Mouse (Mus musculus) hindbrain, embryonic 10.5 days (tissue): ENCODE measurements around the gene Pcbd1. TPM values are rescaled to one million over a fixed set of nuclear protein-coding genes. Genes with fewer than 3 reads are reported as not detected.

Experiments
- DNase-seq: peaks from one replicate; pipeline ENCODE4 v3.0.0-alpha.2; 2017; ENCODE audit warnings: low spot score
- H3K27ac ChIP-seq: fragments of 300-500 bp; sonication (generic); 2 replicates; pipeline ENCODE4 v1.5.1; 2016; ENCODE audit warnings: mild to moderate bottlenecking, moderate library complexity
- H3K27me3 ChIP-seq: fragments of 300-500 bp; sonication (generic); 2 replicates; pipeline ENCODE4 v1.6.1; 2016; ENCODE audit warnings: mild to moderate bottlenecking; ENCODE audit not compliant: poor library complexity, insufficient read depth, severe bottlenecking
- H3K36me3 ChIP-seq: fragments of 300-500 bp; sonication (generic); 2 replicates; pipeline ENCODE4 v1.6.1; 2016; ENCODE audit warnings: mild to moderate bottlenecking, moderate library complexity
- H3K4me1 ChIP-seq: fragments of 300-500 bp; sonication (generic); replicated peaks from 2 replicates; pipeline ENCODE4 v1.6.1; 2016; ENCODE audit warnings: mild to moderate bottlenecking
- H3K4me3 ChIP-seq: fragments of 300-500 bp; sonication (generic); 2 replicates; pipeline ENCODE4 v1.5.1; 2016; ENCODE audit warnings: mild to moderate bottlenecking, moderate library complexity
- H3K9me3 ChIP-seq: fragments of 300-500 bp; sonication (generic); 2 replicates; pipeline ENCODE4 v1.6.1; 2016; ENCODE audit warnings: mild to moderate bottlenecking, moderate library complexity
- WGBS: fragments of 180-500 bp; shearing (Covaris S2); methylation state at CpG from one replicate; pipeline ENCODE4 v1.1.7; 2016; 5-methylcytosine and 5-hydroxymethylcytosine counted together
- polyA plus RNA-seq: library from polyadenylated mRNA; unstranded; fragments of >200 nt; fragmentation: Nextera tagmentation; extraction: Ambion mirVana; gene quantifications from 2 replicates; pipeline ENCODE4 v1.2.1, GENCODE M21; 2016

Pcbd1 gene
- polyA plus RNA-seq, 1 experiment from 2014 or later, result 26.3 TPM

- Histone ChIP-seq H3K36me3 (peaks cover 47% of the 10 kb centered on the region), H3K9me3 (no peaks in the 10 kb centered on the region), H3K27ac (no peak overlapping the region), H3K4me1 (no peaks in the 10 kb centered on the region), H3K27me3 (no peaks in the 10 kb centered on the region), H3K4me3 (no peak overlapping the region)
- DNase-seq, result no peak
- 90% methylated on average over 3 of the region's 3 CpGs for WGBS
Measured at GRCm38 (mm10) chr10:61123276-61123913, 34.3 kb downstream of the Pcbd1 start.

- peaks cover 38% of the 10 kb centered on the region for H3K36me3 ChIP-seq
- H3K27ac ChIP-seq, result no peak overlapping the region
- H3K4me3 ChIP-seq, result no peak overlapping the region
- no peaks in the 10 kb centered on the region for H3K9me3 ChIP-seq
- no peaks in the 10 kb centered on the region for H3K4me1 ChIP-seq
- no peaks in the 10 kb centered on the region for H3K27me3 ChIP-seq
- WGBS, result 97% methylated on average over 2 of the region's 2 CpGs
- DNase-seq, result no peak
Measured at GRCm38 (mm10) chr10:61124462-61124861, 35.3 kb downstream of the Pcbd1 start.

- H3K27ac ChIP-seq, result no peak overlapping the region
- H3K9me3 ChIP-seq, result no peaks in the 10 kb centered on the region
- peaks cover 13% of the 10 kb centered on the region for H3K36me3 ChIP-seq
- no peak for DNase-seq
- no peaks in the 10 kb centered on the region for H3K4me1 ChIP-seq
- H3K27me3 ChIP-seq, result no peaks in the 10 kb centered on the region
- WGBS, result 85% methylated on average over 1 of the region's 1 CpGs
- H3K4me3 ChIP-seq, result no peak overlapping the region
Measured at GRCm38 (mm10) chr10:61128701-61129365, 39.7 kb downstream of the Pcbd1 start.

GRCm38 (mm10) chr10:61130959-61131358 lies 41.8 kb downstream of the Pcbd1 start:
- 80% methylated on average over 3 of the region's 3 CpGs for WGBS

GRCm38 (mm10) chr10:61134041-61134440 lies 44.9 kb downstream of the Pcbd1 start:
- Histone ChIP-seq H3K27me3 (no peaks in the 10 kb centered on the region), H3K4me3 (no peak overlapping the region), H3K9me3 (no peaks in the 10 kb centered on the region), H3K4me1 (no peaks in the 10 kb centered on the region), H3K36me3 (peaks cover 7% of the 10 kb centered on the region), H3K27ac (no peak overlapping the region)
- WGBS, result 86% methylated on average over 4 of the region's 4 CpGs
- DNase-seq, result no peak

More at GRCm38 (mm10) chr10:61130959-61131358, 41.8 kb downstream of the Pcbd1 start:
- H3K9me3 ChIP-seq, result no peaks in the 10 kb centered on the region
- H3K27me3 ChIP-seq, result no peaks in the 10 kb centered on the region
- no peaks in the 10 kb centered on the region for H3K4me1 ChIP-seq
- no peak for DNase-seq
- H3K36me3 ChIP-seq, result peaks cover 16% of the 10 kb centered on the region
- H3K27ac ChIP-seq, result no peak overlapping the region
- no peak overlapping the region for H3K4me3 ChIP-seq

- Histone ChIP-seq H3K27ac (no peak overlapping the region), H3K9me3 (no peaks in the 10 kb centered on the region), H3K36me3 (peaks cover 12% of the 10 kb centered on the region), H3K27me3 (no peaks in the 10 kb centered on the region), H3K4me1 (no peaks in the 10 kb centered on the region), H3K4me3 (no peak overlapping the region)
- WGBS, result 65% methylated on average over 3 of the region's 3 CpGs
- no peak for DNase-seq
Measured at GRCm38 (mm10) chr10:61135226-61135839, 46.2 kb downstream of the Pcbd1 start.

GRCm38 (mm10) chr10:61137567-61137966 lies 48.4 kb downstream of the Pcbd1 start:
- Histone ChIP-seq H3K27ac (no peak overlapping the region), H3K9me3 (no peaks in the 10 kb centered on the region), H3K27me3 (no peaks in the 10 kb centered on the region), H3K4me1 (no peaks in the 10 kb centered on the region), H3K4me3 (no peak overlapping the region), H3K36me3 (peaks cover 7% of the 10 kb centered on the region)
- DNase-seq, result no peak
- 77% methylated on average over 1 of the region's 1 CpGs for WGBS

- Histone ChIP-seq H3K27ac (no peak overlapping the region), H3K4me1 (peaks cover 29% of the 10 kb centered on the region), H3K4me3 (no peak overlapping the region), H3K36me3 (peaks cover 6% of the 10 kb centered on the region; the same call in 1 of the 2 replicates), H3K27me3 (no peaks in the 10 kb centered on the region), H3K9me3 (no peaks in the 10 kb centered on the region)
- no peak for DNase-seq
- 94% methylated on average over 2 of the region's 2 CpGs for WGBS
Measured at GRCm38 (mm10) chr10:61143343-61143742, 54.2 kb downstream of the Pcbd1 start.

Other genes with a start within 250 kb of the Pcbd1 start
- gene Sgpl1, start 58.4 kb downstream of the Pcbd1 start, polyA plus RNA-seq, result 64.8 and 73.0 TPM in 2 replicates
- gene Tbata, start 82.6 kb downstream of the Pcbd1 start, polyA plus RNA-seq, result 0.16 and 0.25 TPM in 2 replicates
- gene Adamts14, start 184.1 kb downstream of the Pcbd1 start, polyA plus RNA-seq, result 0.26 and 0.43 TPM in 2 replicates
- not detected in 2 replicates for gene Prf1, start 208.5 kb downstream of the Pcbd1 start, polyA plus RNA-seq